Mouse (Mus musculus): ENCODE measurements around the gene Psmd12.

Gene Psmd12

DNA sequence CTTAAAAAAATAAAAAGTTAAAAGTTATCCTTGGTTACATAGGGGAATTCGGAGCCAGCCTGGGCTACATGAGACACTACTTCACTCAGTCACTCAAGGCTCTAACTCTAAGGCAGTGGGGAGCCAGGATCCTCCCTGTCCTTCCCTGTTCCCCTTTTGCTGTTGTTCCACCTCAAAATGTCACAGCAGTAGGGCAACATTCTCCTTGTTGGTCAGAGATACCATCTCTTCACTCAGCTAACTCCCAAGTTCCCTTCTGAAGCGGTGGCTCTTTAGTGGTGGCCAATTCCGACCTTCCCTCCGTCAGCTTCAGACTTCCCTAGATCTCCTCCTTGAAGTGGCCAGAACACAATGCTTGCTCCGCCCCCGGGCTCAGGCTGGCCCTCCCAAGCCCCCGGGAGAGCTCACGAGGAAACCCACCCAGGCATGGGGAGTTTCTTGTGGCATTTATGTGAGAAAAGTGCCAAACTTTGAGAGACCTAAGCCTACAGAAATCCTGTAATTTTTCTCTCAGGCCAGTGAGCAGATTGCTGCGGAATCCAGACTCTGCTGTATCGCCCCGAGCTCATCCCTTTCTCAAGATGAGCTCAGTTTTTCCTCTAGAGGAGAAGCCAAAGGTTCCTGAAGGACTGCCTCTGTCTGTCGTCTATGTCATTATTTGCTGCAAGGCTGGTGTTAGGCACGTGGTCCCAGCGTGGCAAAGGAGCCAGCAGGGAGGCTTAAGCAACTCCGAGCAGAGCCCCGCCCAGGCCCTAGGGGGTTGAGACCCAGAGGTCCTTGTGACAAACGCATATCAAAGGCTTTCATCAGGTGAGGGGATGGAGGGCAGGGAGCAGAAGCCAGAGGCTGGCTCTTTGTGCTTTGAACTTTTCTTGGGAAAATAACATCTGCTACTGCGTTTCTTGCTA lies 31.3 kb downstream of the Psmd12 start:
- DNase-seq (ENCODE audit: low spot score): no peak

DNA sequence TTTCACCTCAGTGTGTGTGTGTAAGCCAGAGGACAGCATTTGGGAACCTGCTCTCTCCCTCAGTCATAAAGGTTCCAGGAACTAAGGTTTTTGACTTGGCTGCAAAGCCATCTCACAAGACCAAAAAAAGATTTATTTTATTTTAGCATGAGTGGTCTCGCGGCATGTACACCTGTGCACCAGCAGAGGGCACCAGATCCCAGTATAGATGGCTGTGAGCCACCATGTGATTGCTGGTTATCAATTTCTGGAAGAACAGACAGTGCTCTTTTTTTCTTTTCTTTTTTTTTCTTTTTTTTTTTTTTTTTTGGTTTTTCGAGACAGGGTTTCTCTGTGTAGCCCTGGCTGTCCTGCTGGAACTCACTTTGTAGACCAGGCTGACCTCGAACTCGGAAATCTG lies 32.7 kb downstream of the Psmd12 start:
- DNase-seq (ENCODE audit: low spot score): peak; percentile 42

DNA sequence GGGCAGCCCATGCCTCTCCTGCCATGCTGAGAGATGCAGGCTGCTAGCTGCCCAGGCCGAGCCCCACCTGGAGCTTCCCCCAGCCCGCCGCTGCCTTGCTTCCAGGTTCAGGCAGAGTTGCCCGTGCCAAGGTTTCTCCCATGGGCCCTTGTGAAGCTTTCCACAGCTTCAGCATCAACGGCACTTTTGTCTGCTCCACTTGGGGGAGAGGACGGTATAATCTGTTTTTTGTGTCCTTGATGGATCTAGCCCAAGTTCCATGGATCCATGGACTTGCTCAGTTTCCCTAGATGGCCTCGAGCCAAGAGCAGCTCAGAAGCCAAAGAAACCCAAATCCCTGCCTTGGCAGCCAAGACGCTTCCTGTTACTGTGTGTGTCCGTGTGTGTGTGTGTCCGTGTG lies 33.8 kb downstream of the Psmd12 start:
- DNase-seq (ENCODE audit: low spot score): no peak

DNA sequence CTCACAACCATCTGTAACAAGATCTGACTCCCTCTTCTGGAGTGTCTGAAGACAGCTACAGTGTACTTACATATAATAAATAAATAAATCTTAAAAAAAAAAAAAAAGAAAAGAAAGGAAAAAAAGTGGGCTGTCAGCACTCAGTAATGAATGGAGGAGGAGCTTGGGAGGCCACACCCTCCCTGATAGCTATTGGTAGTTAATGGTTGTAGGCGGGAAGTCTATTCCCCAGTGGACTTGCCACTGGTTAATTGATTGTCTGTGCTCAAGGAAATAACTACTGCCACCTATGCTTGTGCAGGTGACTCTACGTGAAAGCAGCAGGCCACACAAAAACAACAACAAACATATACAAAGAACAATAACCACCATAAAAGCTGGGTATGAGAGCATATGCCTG lies 37.1 kb downstream of the Psmd12 start:
- DNase-seq (ENCODE audit: low spot score): no peak

DNA sequence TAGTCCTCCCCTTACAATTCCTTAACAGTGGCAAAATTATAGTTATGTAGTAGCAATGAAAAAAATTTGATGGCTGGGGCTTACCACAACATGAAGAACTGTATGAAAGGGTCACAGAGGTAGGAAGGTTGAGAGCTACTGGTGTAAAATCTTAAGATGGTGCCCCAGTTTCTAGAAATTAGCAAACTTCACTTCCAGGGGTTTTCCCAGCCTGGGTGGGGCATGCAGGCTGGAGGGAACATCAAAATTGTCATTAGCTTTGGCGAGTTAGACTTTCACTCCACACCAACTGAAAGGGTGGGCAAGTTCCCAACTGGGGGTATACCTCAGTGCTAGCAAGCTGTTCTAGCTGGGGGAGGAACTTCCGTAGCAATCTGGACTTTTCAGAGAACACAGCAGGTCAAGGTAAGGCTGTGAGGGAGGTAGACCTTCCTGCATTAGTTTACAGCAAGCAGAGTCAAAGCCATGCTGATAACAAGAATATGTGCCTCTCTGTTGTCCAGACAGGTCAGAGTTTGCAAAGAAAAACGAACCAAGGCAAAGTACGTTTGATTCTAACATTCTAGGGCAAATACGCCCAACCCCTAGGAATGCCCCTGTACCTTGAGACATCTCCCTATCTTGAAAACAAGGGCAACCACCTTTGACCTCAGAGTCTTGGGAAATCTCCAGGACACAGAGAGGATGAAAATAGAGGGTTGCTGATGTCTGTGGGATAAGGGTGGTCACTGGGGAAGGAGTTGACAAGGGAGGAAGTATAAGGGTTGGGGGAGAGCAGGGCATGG lies 39.6 kb downstream of the Psmd12 start:
- no peak for DNase-seq (ENCODE audit: low spot score)

DNA sequence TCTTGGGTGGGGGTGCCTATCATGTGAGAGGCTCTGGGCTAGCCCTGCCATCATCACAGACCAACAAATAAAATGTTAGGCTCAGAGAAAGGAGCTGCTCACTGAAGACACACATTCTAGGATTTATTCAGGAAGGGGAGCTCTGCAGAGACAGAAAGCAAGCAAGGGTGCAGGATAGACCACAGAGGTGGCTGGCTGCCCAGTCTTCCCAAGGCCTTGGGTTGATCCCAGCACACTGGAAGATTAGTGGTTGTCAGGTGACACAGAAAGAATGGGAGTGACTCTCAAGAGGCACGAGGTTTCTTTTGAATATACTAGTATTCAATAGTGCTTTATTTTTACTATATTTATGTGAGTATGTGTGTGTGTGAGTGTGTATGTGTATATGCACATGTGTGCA lies 41.9 kb downstream of the Psmd12 start:
- DNase-seq (ENCODE audit: low spot score): no peak

DNA sequence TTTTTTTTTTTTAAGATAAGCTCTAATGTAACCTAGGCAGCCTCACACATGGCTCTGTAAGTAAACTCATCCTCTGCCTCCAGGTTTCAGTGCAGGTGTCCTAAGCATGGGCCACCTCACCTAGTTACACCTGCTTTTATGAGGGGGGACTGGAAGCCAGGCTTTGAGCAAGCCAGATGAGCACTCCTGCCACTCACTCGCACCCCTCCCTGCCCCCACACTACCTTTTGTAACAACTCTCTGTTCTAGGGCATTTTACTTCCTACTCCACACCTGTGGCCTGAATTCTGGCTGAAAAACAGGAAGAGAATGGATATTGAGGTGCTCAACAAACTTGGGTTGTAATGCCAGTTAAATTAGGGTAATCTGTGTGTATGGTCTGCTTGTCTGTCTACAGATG lies 45.7 kb downstream of the Psmd12 start:
- DNase-seq (ENCODE audit: low spot score): no peak

DNA sequence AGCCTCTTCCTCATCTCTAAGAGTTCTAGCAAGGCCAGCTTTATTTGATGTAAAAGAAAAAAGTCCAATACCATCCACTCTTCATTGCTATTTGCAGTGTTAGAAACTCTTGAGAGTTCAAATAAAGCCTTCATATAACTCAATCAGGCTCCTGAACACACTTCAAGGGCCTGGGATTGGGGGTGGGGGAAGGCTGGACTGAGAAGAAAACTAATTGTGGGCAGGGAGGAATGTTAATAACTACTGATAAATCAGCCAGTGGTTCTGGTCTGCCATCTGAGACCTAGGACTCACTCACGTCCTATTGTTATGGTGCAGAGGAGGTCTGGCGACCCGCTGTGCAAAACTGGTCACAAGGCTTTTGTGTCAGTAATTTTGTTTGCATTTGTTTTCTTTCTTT lies 48.3 kb downstream of the Psmd12 start:
- DNase-seq (ENCODE audit: low spot score): no peak

DNA sequence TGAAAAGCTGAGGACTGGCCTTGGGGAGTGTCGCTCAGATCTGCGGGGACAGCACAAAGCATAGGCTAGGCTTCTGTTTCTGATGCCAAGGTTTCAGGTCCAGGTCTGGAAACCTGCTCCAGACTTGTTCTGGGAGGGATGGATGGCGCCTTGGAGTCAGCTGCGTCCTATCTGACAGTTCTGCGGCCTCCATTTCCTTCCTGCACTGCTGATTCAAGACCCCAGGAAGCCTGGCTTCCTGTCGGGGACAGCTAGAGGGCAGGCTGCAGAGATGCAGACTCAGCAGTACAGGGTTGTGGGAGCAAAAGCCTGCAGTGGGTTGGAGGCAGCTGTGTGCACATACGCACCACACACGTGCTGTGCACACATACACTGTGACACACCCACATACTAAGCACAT lies 50.0 kb downstream of the Psmd12 start:
- no peak for DNase-seq (ENCODE audit: low spot score)

DNA sequence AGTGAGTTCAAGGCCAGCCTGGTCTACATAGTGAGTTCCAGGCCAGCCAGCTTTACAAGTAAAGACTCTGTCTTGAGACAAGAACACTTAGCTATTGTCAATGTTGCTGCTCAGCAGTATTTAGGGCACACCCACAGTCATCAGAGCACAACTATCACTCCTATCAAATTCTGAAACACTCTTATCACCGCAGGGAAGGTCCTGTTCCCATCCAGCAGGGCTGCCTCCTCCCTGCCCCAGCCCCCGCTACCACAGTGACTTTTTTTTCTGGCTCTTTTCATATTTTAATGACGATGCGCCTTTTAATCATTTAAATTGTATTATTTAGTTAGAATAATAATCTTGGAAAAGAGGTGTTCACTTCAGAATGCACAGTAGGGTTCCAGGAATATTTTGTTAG lies 52.2 kb downstream of the Psmd12 start:
- DNase-seq (ENCODE audit: low spot score): no peak

DNA sequence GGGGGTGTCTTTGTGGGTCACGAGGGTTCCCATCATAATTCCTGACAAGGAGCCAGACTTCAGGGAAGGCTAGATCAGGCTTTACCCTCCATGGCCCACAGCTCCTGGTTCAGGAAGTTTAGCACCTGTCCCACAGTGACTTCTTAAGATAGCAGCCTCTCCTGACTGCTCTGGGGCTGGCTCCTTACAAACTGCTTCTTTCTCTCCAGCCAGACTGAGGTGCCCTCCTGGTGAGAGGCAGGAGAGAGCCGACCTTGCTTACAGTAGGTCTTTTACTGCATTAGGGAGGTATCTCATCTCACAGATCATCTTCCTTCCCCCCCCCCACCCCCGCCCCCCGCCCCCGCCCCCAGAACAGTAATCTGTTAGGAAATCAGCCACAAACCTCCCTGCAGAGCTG lies 53.0 kb downstream of the Psmd12 start:
- DNase-seq (ENCODE audit: low spot score): no peak

DNA sequence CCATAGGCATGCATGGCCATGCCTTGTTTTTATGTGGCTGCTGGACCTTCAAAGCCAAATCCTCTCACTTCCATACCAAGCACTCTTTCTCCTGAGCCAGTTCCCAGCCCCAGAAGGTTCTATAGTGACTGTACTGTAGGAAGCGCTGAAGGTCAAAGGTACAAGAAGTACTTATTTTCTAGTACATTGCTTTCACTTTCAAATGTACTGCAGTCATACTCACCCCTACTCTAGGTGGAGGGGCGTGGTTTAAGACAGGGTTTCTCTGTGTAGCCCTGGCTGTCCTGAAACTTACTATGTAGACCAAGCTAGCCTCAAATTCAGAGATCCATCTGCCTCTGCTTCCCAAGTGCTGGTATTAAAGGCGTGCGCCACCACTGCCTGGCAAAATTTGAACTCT lies 59.7 kb downstream of the Psmd12 start:
- no peak for DNase-seq (ENCODE audit: low spot score)

DNA sequence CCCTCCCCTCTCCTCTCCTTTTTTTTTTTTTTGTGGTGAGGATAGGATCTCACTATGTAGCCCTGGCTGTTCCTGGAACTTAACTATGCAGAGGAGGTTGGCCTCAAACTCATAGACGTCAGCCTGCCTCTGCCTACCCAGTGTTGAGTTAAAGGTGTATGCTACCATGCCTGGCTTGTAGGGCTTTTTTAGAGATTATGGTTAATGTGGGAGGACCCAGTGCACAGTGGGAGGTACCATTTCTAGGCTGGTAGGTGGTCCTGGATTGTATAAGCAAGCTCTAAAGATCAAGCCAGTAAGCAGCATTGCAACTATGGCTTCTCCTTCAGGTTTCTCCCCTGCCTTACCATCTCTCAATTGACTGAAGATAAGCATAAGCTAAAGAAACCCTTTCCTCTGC lies 61.1 kb downstream of the Psmd12 start:
- no peak for DNase-seq (ENCODE audit: low spot score)

DNA sequence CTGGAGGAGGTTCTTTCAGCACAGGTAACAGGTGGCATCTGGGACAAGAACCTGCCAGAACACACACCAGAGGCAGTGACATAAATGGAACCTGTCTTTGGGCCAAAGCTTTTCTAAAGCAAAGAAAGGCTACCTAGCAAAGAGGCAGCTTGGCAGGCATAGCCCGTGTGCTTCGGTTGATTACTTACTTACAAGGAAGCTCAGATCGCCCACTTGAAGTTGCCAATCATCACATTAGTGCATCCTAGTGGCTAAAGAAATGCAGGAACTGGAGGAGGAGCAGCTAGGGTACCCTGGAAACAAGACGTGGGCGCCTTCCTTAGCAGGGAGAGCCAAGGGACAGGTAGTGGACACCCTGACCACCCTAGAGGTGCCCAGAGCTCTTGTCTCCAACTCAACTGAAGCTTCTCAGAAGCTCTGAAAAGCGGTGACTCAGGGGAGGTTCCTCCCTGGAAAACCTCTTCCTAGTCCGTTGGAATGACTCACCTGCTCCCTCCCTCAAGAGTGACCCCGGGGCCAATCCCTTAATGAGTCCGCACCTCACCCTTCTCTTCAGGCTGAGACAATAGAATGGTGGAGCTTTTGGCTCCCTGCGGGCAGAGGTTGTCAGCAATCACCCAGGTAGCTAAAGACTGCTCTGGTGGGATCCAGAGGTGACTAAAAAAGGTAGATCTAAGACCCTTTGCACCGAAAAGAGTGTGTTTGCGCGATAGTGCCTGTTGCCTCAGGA lies 66.6 kb downstream of the Psmd12 start:
- no peak for DNase-seq (ENCODE audit: low spot score)

DNA sequence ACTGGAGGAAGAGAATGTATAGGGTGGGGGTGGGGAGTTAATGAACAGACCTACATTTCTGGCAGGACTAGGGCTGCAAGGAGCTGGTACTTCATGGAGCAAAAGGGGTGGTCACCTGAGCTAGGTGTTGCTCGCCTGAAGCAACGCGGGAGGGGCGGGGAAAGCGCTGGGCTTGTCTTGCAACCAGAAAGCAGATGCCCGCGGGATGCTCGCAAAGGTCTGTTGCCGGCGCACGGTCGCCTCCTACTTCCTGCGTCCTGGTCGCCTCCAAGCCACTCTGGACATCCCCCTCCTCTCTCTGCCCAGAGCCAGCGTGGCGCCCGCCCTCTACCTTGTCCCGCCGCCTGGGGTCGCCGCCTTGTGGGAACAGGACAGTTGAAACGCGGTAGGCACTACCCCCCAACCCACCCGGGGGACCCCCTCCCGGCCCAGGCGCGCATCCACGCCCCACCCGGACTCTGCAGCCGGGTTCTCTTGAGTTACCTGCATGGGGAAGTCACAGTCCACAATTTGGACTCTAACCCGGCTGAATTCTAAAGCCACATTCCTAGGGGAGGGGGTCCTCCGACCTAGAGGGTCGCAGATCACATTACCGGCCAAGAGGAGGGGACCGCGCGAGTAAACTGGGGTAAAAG lies 67.5 kb downstream of the Psmd12 start:
- DNase-seq (ENCODE audit: low spot score): no peak

DNA sequence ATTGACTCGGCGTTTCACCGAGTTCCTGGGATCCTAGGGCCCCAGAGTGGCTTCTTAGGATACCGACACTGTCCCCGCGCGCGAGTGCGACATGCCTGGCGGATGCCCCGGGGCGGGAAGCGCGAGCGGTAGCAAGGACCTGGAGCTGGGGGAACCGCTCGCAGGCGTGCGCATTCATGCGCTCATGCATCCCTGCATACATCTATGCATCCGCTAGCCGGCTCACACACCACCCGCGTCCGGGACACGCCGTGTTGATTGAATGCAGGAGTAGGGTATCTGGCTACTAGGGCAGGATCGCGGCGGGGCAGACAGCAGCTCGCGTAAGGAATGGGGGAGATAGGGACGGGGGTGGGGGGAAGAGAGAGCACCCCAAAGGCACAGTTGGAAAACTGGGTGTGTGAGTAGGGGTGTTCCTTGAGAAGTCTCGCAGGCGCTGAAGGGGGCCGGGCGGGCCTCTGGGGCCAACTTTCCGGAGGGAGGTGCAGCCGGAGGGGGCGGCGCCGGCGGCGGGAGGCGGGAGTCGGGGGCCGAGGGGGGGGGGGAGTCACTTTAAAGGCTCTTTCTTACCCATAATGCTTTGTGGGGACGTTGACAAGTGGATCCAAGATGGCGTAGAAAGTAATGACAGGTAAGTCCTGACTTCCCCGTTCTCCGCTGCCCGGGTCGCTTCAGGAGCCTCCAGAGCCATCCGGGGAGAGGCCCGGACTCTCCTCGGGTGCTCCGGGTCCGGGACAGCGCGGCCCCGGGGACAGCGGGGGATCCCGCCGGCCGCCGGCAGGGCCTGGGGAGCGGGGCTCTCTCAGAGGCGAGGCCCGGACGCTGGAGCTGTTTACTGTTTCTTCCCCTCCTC lies 68.3 kb downstream of the Psmd12 start, which contains the start of gene Helz:
Helz (plus strand) TSS at position 580 of the 853 bp plus-strand sequence.
- DNase-seq (ENCODE audit: low spot score): no peak

DNA sequence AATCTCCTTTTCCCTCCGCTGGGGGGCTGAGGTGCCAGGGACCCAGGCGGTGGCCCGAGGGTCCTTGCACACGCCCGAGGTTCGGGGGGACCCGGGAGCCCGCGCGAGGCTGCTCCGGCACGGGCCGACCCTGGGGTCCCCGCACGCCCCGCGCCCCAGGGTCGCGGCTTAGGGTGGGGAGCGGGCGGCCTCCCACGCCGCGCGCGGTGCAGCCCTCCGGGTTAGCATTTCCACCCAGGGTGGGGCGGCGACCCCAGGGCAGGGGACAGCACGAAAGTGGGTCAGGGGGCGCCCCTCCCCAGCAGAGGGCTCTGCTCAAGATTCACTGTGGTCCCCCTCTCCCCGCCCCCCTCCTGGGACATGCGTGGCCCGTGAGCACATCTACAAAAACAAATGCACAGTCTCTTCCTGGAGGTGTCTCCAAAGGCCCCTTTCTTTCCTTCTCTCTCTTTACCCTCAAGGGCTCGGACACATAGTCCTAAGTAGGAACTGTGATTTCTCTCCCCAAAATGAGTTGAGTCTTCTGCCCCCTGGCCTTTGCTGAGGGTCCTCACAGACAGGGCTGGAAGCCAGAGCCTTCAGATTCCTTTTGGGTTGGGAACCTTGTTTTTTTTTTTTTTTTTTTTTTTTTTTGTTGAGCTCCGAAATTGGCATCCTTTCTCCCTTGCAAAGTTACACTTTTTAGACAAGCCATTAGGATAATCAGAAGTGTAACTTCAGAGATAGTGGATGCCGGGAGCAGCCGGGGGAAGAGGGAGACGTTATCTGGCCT lies 69.1 kb downstream of the Psmd12 start:
- no peak for DNase-seq (ENCODE audit: low spot score)
